Mouse (Mus musculus): ENCODE results near the gene Dph2. TPM values are rescaled to one million over a fixed set of nuclear protein-coding genes. Genes with fewer than 3 reads are reported as not detected.

The Dph2 gene
- polyA plus RNA-seq, 1 experiment from 2014 or later: 16.7 TPM

DNA sequence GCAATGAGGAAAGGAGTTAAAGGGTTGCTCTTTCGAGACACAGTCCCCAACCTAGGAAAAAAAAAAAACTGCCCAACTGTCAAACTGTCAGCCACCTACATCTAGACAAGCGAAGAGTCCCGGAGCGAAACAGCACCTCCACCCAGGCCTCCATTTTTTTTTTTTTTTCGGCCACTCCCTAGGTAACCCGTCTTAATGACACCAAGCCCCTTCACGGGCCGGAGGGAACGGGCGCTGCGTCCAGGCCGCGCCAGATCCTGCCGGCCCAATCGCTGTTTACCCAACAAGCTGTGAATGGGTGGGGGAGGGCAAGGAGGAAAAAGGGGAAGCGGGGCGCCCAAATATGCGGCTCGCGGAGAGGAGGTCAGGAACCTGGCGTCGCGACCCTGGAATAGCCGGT is 5.2 kb downstream of the Dph2 start:
- 2% methylated on average over 24 of the region's 24 CpGs for WGBS
- H3K27ac ChIP-seq: peak overlapping the region; percentile 66
- peak overlapping the region; percentile 76 for H3K9ac ChIP-seq
- H3K27me3 ChIP-seq (replicated peaks): no peaks in the 10 kb centered on the region
- H3K4me3 ChIP-seq (replicated peaks): peak overlapping the region; percentile 96
- no peak for ATAC-seq (ENCODE audit: insufficient read depth, low FRiP score, low read depth)
- H3K4me2 ChIP-seq: peak overlapping the region; percentile 93
- no peaks in the 10 kb centered on the region for H3K9me3 ChIP-seq
- peaks cover 29% of the 10 kb centered on the region; the same call in 1 of the 2 replicates for H3K36me3 ChIP-seq
- peaks cover 41% of the 10 kb centered on the region for H3K4me1 ChIP-seq

DNA sequence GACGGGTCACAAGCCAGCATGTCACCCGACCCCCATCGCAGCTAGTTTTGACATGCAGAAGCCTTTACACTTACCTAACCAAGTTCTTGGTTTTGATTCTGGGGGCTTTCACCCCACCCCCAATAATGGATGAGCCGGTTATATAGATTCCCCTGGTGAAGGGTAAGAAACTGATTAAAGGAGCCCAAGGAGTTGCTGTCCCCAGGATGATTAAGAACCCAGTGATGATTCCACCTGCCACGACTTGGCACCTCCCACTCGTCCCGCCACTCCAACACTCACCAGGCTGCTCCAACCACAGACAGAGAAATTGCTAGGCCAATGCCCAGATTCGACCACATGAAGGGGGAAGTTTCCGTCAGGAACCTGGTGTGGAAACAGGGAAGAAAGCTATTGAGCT is 5.8 kb downstream of the Dph2 start:
- ATAC-seq (ENCODE audit: insufficient read depth, low FRiP score, low read depth): no peak
- Histone ChIP-seq H3K4me1 (peaks cover 38% of the 10 kb centered on the region), H3K4me2 (peak overlapping the region; percentile 93), H3K9ac (no peak overlapping the region), H3K9me3 (no peaks in the 10 kb centered on the region), H3K27me3 (replicated peaks) (no peaks in the 10 kb centered on the region), H3K4me3 (replicated peaks) (peak overlapping the region; percentile 96), H3K27ac (no peak overlapping the region), H3K36me3 (peaks cover 29% of the 10 kb centered on the region; the same call in 1 of the 2 replicates)
- 82% methylated on average over 9 of the region's 9 CpGs for WGBS

DNA sequence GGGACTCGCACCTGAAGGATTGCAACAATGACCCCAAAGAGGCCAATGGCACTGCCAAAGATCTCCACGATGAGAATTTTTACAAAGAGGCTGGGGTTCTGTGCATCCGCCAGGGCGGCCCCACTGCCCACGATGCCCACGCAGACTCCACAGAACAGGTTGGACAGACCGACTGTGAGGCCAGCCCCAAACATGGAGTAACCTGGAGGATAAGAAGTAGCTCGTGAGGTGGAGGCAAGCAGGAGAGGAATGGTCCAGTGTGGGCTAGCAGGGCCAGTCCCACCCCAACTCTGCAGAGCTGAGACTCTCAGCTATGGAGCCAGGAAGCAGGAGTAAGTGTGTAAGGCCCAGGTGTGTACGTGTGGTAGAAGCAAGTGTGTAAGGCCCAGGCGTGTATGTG is 6.7 kb downstream of the Dph2 start:
- H3K9ac ChIP-seq: no peak overlapping the region
- H3K36me3 ChIP-seq: peaks cover 23% of the 10 kb centered on the region; the same call in 1 of the 2 replicates
- H3K4me2 ChIP-seq: no peak overlapping the region
- no peak for ATAC-seq (ENCODE audit: insufficient read depth, low FRiP score, low read depth)
- peaks cover 36% of the 10 kb centered on the region for H3K4me1 ChIP-seq
- 94% methylated on average over 10 of the region's 10 CpGs for WGBS
- H3K4me3 ChIP-seq (replicated peaks): no peak overlapping the region
- no peaks in the 10 kb centered on the region for H3K9me3 ChIP-seq
- no peaks in the 10 kb centered on the region for H3K27me3 ChIP-seq (replicated peaks)
- H3K27ac ChIP-seq: no peak overlapping the region

DNA sequence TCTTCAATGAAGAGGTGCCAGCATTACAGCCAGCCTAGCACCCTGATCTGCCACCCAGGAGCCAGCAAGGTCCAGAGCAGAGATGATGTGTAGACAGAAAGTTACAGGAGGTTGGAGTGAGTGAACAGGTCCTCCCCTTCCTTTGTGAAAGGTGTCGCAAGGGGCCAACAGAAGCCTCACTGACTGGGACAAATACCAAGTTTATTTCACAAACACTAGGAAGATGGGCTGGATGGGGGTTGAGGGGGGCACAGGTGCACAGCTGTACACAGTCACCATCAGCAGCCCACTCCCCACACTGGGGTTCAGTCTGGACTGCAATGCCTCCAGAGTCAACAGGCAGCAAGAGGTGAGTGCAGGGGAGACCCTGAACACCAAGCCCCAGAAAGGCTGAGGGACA is 7.7 kb downstream of the Dph2 start:
- Histone ChIP-seq H3K27ac (no peak overlapping the region), H3K9ac (no peak overlapping the region), H3K4me1 (peaks cover 36% of the 10 kb centered on the region), H3K4me3 (replicated peaks) (no peak overlapping the region), H3K36me3 (0 out of 2 replicates have a peak, but pooled peaks cover 19% of the 10 kb centered on the region), H3K9me3 (no peaks in the 10 kb centered on the region), H3K4me2 (peak overlapping the region; percentile 91), H3K27me3 (replicated peaks) (no peaks in the 10 kb centered on the region)
- ATAC-seq (ENCODE audit: insufficient read depth, low FRiP score, low read depth): no peak
- WGBS: 83% methylated on average over 1 of the region's 1 CpGs

DNA sequence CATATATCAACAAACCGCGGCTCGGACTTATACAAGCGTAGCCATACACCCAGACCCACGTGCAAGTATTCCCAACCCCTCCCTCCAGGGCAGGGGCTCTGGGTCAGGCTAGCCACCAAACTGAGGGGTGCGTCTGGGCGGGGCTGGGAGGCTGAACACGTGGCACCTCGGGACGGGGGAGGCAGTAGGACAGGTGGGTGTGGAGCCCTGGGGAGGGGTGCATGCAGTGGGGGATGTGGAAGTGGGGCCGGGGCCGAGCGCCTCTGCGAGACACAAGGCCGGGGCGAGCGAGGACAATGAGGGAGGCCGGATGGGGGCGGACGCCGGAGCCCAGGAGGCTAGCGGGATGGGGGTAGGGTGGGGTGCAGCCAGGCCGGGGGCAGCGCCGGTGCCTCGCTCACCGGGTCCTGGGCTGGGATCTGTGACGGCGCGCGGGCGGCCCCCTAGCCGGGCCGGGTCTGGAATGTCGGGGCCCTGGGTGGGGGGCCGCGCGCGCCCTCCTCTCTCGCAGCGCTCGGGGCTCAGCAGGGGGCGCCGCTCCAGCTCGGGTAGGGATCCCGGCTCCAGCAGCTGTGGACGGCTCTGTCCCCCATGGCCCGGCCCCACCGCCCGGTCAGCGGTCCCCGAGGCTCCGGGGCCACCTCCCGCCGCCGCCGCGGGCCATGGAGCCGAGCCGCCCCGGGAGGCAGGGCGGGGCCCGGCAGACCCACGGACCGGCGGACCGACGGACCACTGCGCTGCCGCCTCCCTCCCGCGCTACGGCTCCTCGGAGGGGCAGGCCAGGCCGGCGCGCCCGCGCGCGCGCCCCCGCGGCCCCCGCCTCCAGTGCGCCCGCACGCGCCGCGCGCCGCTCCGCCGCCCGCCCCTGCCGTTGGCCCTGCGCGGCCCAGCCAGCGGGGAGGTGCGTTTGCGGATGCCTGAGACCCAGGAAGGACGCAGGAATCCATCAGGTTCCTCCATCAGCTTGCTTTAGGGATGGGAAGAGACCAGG is 8.8 kb downstream of the Dph2 start, which contains the start of gene B4galt2:
B4galt2 (minus strand) TSS at position 787 of the 991 bp plus-strand sequence.
- 0 out of 2 replicates have a peak, but pooled peaks cover 17% of the 10 kb centered on the region for H3K36me3 ChIP-seq
- H3K9me3 ChIP-seq: no peaks in the 10 kb centered on the region
- ATAC-seq (ENCODE audit: insufficient read depth, low FRiP score, low read depth): peak; percentile 37; the same call in 1 of the 2 replicates
- peaks cover 36% of the 10 kb centered on the region for H3K4me1 ChIP-seq
- H3K27ac ChIP-seq: peak within 1 kb of the TSS; percentile 48
- H3K4me2 ChIP-seq: peak within 1 kb of the TSS; percentile 91
- H3K27me3 ChIP-seq (replicated peaks): no peaks in the 10 kb centered on the region
- peak within 1 kb of the TSS; percentile 74 for H3K9ac ChIP-seq
- WGBS: 2% methylated on average over 50 of the region's 103 CpGs
- H3K4me3 ChIP-seq (replicated peaks): peak within 1 kb of the TSS; percentile 78

DNA sequence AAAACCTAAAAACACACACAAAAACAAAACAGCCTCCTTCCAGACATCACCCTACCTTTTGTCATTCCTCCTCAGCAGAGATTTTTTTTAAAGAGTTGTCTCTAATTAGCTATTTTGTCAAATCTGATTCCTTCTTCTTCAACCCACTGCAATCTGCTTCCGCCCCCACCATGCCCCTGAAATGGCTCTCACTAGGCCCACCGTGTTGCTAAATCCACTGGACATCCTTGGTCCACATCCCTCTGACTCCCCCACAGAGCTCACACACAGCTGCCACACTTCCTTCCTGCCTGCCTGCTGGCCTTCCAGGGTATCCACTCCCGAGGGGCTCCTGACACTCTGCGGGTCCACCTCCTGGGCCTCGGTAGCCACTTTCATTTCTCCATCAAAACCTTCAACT is 13.1 kb downstream of the Dph2 start:
- no peaks in the 10 kb centered on the region for H3K27me3 ChIP-seq (replicated peaks)
- no peaks in the 10 kb centered on the region for H3K9me3 ChIP-seq
- no peak overlapping the region for H3K27ac ChIP-seq
- 75% methylated on average over 5 of the region's 5 CpGs for WGBS
- H3K4me1 ChIP-seq: peaks cover 15% of the 10 kb centered on the region
- ATAC-seq (ENCODE audit: insufficient read depth, low FRiP score, low read depth): no peak
- H3K4me2 ChIP-seq: no peak overlapping the region
- no peak overlapping the region for H3K9ac ChIP-seq
- no peak overlapping the region for H3K4me3 ChIP-seq (replicated peaks)
- peaks cover 11% of the 10 kb centered on the region; the same call in 1 of the 2 replicates for H3K36me3 ChIP-seq

DNA sequence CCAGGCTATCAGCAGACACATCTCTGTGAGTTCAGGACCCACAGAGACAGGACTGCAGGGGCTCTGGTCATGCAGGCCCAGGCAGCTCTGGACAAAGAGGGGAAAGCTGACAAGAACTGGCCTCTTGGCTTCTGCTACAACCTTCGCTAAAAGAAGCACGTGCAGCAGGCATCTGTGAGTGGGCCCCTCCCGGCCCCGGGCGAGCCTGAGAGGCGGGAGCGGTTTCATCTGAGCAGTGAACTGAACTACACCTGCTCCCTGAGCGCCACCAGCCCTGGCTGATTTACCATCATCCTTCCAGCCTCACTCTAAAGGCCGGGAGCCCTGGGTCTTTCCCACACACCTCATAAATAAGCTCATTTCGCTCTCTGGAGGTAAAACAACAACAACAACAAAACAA is 13.5 kb downstream of the Dph2 start:
- Histone ChIP-seq H3K4me3 (replicated peaks) (no peak overlapping the region), H3K9ac (no peak overlapping the region), H3K27ac (no peak overlapping the region), H3K4me2 (no peak overlapping the region), H3K4me1 (peaks cover 11% of the 10 kb centered on the region), H3K9me3 (no peaks in the 10 kb centered on the region), H3K36me3 (peaks cover 11% of the 10 kb centered on the region; the same call in 1 of the 2 replicates), H3K27me3 (replicated peaks) (no peaks in the 10 kb centered on the region)
- no peak for ATAC-seq (ENCODE audit: insufficient read depth, low FRiP score, low read depth)
- WGBS: 62% methylated on average over 10 of the region's 10 CpGs

DNA sequence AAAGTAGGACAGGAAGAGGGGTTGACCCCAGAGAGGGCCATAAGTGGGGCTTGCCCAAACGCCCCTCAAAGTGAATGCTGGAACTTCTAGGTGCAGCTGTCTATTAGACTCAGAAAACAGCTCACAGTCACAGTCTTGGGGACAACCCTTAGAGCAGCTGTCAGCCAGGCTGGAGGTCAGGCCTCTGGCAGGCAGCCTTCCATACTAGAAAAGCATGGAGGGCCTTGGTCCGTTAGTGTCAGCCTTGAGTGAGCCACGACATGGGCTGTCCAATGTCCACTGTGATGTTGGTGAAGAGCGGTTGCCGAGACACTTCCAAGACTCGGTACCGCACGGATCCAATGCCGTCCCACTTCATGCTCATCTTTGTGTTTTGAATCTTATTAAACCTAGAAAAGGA is 18.2 kb downstream of the Dph2 start:
- 91% methylated on average over 9 of the region's 9 CpGs for WGBS
- no peak overlapping the region for H3K4me3 ChIP-seq (replicated peaks)
- H3K4me1 ChIP-seq: peaks cover 13% of the 10 kb centered on the region
- H3K36me3 ChIP-seq: peaks cover 11% of the 10 kb centered on the region; the same call in 1 of the 2 replicates
- no peak for ATAC-seq (ENCODE audit: insufficient read depth, low FRiP score, low read depth)
- no peaks in the 10 kb centered on the region for H3K27me3 ChIP-seq (replicated peaks)
- H3K4me2 ChIP-seq: no peak overlapping the region
- no peak overlapping the region for H3K9ac ChIP-seq
- H3K27ac ChIP-seq: no peak overlapping the region
- no peaks in the 10 kb centered on the region for H3K9me3 ChIP-seq

DNA sequence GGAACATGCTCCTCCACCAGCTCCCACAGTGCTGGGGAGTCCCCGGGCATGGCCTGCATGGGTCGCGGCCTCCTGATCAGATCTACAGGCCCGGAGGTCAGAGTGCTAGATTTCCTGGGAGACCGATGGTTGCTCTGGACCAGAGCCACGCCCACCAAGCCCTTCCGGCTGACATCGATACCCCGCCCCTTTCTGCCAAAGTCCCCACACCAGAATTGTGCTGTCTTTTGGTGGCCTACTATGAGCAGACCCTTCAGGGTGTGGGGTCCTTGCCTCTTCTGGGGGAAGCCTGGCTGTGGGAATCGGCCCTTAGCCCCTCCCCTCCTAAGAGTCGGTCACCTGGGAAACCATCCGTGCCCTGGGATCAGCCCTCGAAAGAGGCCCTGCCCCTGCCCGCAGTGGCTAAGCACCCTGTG is 19.4 kb downstream of the Dph2 start, which contains the start of gene Ccdc24:
Ccdc24 (minus strand) TSS at position 87 of the 416 bp plus-strand sequence.
- WGBS: 7% methylated on average over 14 of the region's 14 CpGs
- peaks cover 16% of the 10 kb centered on the region for H3K4me1 ChIP-seq

DNA sequence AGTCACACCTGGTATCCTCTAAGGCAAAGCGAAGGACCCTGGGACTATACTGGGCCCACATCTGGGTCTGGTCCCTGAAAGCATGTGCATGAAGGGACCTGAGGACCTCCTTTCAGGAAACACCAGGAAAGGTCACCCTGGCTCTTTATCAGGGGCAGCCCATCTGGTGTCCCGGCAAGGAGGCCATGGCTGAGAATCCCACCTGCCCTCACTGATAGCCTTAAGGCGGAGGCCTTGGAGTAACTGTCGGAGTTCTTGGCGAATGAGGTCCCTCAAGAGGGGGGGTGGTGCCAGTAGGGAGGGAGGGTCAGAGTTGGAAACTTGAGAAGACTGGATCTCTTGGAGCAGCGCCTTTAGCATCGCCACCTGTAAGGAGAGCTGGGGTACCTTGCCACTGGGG is 20.0 kb downstream of the Dph2 start:
- Histone ChIP-seq H3K4me1 (peaks cover 19% of the 10 kb centered on the region), H3K9me3 (no peaks in the 10 kb centered on the region), H3K4me3 (replicated peaks) (no peak overlapping the region), H3K4me2 (peak overlapping the region; percentile 53; the same call in 1 of the 2 replicates), H3K27ac (no peak overlapping the region), H3K9ac (no peak overlapping the region), H3K36me3 (0 out of 2 replicates have a peak, but pooled peaks cover 4% of the 10 kb centered on the region), H3K27me3 (replicated peaks) (0 out of 2 replicates have a peak, but pooled peaks cover 5% of the 10 kb centered on the region)
- WGBS: 46% methylated on average over 7 of the region's 7 CpGs
- ATAC-seq (ENCODE audit: insufficient read depth, low FRiP score, low read depth): no peak

More for the DNA sequence above, 19.4 kb downstream of the Dph2 start, which contains the start of gene Ccdc24:
- Histone ChIP-seq H3K9me3 (no peaks in the 10 kb centered on the region), H3K27me3 (replicated peaks) (0 out of 2 replicates have a peak, but pooled peaks cover under 1% of the 10 kb centered on the region), H3K4me3 (replicated peaks) (peak within 1 kb of the TSS; percentile 21; the same call in 1 of the 2 replicates), H3K27ac (no peak within 1 kb of the TSS), H3K4me2 (peak within 1 kb of the TSS; percentile 53), H3K9ac (peak within 1 kb of the TSS; percentile 5; the same call in 1 of the 2 replicates), H3K36me3 (peaks cover 10% of the 10 kb centered on the region; the same call in 1 of the 2 replicates)
- no peak for ATAC-seq (ENCODE audit: insufficient read depth, low FRiP score, low read depth)

DNA sequence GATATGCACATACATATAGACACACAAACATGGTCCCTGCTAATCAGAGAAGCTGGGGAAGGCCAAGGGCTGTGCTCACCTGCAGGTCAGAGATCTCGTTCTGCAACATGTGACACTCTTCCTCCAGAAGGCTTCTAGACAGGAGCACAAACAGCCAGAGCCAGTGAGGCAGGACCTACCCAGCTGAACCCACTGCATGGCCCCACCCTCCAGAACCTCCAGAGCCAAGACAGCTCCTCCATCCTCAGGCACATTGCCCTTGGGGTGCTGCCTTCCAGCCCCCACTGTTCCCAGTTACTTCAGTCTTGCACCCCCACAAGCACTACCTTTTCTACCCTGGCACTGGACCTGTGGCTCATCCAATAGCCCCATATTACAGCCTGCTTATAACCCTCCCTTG is 21.4 kb downstream of the Dph2 start:
- Histone ChIP-seq H3K9me3 (no peaks in the 10 kb centered on the region), H3K4me2 (no peak overlapping the region), H3K27ac (no peak overlapping the region), H3K9ac (no peak overlapping the region), H3K4me3 (replicated peaks) (no peak overlapping the region), H3K27me3 (replicated peaks) (0 out of 2 replicates have a peak, but pooled peaks cover 5% of the 10 kb centered on the region), H3K36me3 (0 out of 2 replicates have a peak, but pooled peaks cover 4% of the 10 kb centered on the region), H3K4me1 (peaks cover 22% of the 10 kb centered on the region)
- ATAC-seq (ENCODE audit: insufficient read depth, low FRiP score, low read depth): no peak
- 52% methylated on average over 1 of the region's 1 CpGs for WGBS

Data from stomach, embryonic 15.5 days (tissue).